Mouse (Mus musculus): ENCODE results near the gene Ttc19.

Gene Ttc19

GRCm38 (mm10) chr11:62280675-62281600 is at the start of gene Ttc19, which contains the start of gene Zswim7:
Ttc19 (plus strand) TSS chr11:62281473.
Zswim7 (minus strand) TSS chr11:62281375.
- peak; percentile 97 for DNase-seq (ENCODE audit: low spot score)

GRCm38 (mm10) chr11:62240631-62241261 is 40.5 kb upstream of the Ttc19 start:
- DNase-seq (ENCODE audit: low spot score) = no peak

- no peak for DNase-seq (ENCODE audit: low spot score)
Observed at GRCm38 (mm10) chr11:62243871-62244270, 37.4 kb upstream of the Ttc19 start.

- no peak for DNase-seq (ENCODE audit: low spot score)
Observed at GRCm38 (mm10) chr11:62244471-62244870, 36.8 kb upstream of the Ttc19 start.

GRCm38 (mm10) chr11:62247759-62248400 is 33.4 kb upstream of the Ttc19 start:
- DNase-seq (ENCODE audit: low spot score) = no peak

GRCm38 (mm10) chr11:62248401-62249244 is 32.6 kb upstream of the Ttc19 start, which contains the start of gene Adora2b:
Adora2b (plus strand) TSS chr11:62248984.
- peak; percentile 85 for DNase-seq (ENCODE audit: low spot score)

- no peak for DNase-seq (ENCODE audit: low spot score)
Observed at GRCm38 (mm10) chr11:62249266-62250037, 31.8 kb upstream of the Ttc19 start.

- no peak for DNase-seq (ENCODE audit: low spot score)
Observed at GRCm38 (mm10) chr11:62251047-62251446, 30.2 kb upstream of the Ttc19 start.

- no peak for DNase-seq (ENCODE audit: low spot score)
Observed at GRCm38 (mm10) chr11:62253380-62253779, 27.9 kb upstream of the Ttc19 start.

- DNase-seq (ENCODE audit: low spot score) = no peak
Observed at GRCm38 (mm10) chr11:62259214-62259613, 22.1 kb upstream of the Ttc19 start.

GRCm38 (mm10) chr11:62263599-62263998 is 17.7 kb upstream of the Ttc19 start:
- no peak for DNase-seq (ENCODE audit: low spot score)

GRCm38 (mm10) chr11:62264018-62264417 is 17.3 kb upstream of the Ttc19 start:
- no peak for DNase-seq (ENCODE audit: low spot score)

GRCm38 (mm10) chr11:62265642-62266041 is 15.6 kb upstream of the Ttc19 start:
- DNase-seq (ENCODE audit: low spot score) = no peak

- no peak for DNase-seq (ENCODE audit: low spot score)
Observed at GRCm38 (mm10) chr11:62266466-62267214, 14.6 kb upstream of the Ttc19 start.

GRCm38 (mm10) chr11:62268381-62268780 is 12.9 kb upstream of the Ttc19 start:
- DNase-seq (ENCODE audit: low spot score) = no peak

GRCm38 (mm10) chr11:62269097-62269496 is 12.2 kb upstream of the Ttc19 start:
- no peak for DNase-seq (ENCODE audit: low spot score)

- DNase-seq (ENCODE audit: low spot score) = no peak
Observed at GRCm38 (mm10) chr11:62270851-62271250, 10.4 kb upstream of the Ttc19 start.

- DNase-seq (ENCODE audit: low spot score) = no peak
Observed at GRCm38 (mm10) chr11:62277086-62277485, 4.2 kb upstream of the Ttc19 start.

- peak; percentile 84 for DNase-seq (ENCODE audit: low spot score)
Observed at GRCm38 (mm10) chr11:62278027-62278426, 3.2 kb upstream of the Ttc19 start.

GRCm38 (mm10) chr11:62281601-62281997 is 326 bp downstream of the Ttc19 start:
- peak; percentile 76 for DNase-seq (ENCODE audit: low spot score)
